Mouse (Mus musculus) urinary bladder, postnatal 10 days (tissue): ENCODE measurements around the gene Ccdc93.

Experiments used
- DNase-seq: peaks from one replicate; pipeline ENCODE4 v3.0.0; 2022; ENCODE audit warnings: low spot score

The Ccdc93 gene

GRCm38 (mm10) chr1:121518609-121519008 is 87.8 kb downstream of the Ccdc93 start:
- no peak for DNase-seq

- no peak for DNase-seq
Observed at GRCm38 (mm10) chr1:121527061-121527460, 96.2 kb downstream of the Ccdc93 start.

- no peak for DNase-seq
Observed at GRCm38 (mm10) chr1:121527600-121528398, 97.0 kb downstream of the Ccdc93 start.

DNA sequence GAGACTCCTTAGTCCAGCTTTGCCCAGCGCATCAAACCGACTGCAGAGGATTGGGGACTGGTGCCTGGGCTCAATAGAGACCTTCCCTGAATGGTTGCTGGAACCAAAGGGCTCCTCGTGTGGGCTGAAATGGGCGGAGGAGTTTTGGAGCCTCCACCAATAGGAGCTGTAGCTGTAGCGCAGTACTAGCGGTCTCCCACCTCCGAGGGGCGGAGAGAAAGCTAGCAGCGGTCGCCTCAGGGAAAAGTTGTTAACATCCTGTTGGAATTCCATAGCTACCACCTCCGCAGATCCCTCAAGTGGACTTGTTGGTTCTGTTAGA is 97.5 kb downstream of the Ccdc93 start, which contains the start of gene Htr5b:
TSS of gene Htr5b (minus strand) at position 67 of the 322 bp plus-strand sequence.
- no peak for DNase-seq

- no peak for DNase-seq
Observed at GRCm38 (mm10) chr1:121529286-121529685, 98.4 kb downstream of the Ccdc93 start.

GRCm38 (mm10) chr1:121531439-121531838 is 100.6 kb downstream of the Ccdc93 start:
- DNase-seq = no peak

DNA sequence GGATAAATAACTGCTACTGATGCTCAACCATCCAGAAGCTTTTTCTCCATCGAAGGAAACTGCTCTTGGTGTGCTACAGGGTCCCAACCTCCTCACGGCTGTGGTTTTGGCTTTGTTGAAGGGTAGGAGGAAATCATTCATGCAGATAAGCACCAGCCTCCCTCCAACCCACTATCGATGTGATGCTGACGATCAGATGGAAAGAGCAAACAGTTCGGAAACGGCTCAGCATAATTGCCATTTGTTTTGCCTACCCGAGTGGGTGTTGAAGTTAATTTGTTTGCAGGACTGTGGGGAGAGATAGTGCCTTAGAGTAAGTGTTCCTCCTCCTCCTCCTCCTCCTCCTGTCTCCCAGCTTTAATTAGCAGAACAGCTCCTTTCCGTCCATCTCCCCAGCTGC is 109.5 kb downstream of the Ccdc93 start:
- DNase-seq = no peak

DNA sequence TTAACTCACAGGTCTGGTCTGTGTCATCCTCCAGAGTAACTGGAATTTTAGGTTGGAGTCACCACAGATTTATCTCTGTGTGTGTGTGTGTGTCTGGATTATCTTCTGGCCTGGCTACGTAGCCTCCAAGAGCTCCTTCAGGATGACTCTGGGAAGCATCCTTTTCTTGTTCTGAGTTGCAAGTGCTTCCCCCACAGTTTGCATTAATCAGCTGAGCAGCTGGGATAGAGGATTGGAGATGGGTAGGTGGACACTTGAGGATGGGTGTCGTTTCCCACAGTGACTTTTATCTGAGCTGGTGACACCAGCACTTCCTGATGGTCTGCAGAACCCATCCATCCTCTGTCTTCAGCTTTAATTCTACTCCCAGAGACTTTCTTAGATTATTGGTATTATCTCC is 116.0 kb downstream of the Ccdc93 start:
- DNase-seq = no peak

DNA sequence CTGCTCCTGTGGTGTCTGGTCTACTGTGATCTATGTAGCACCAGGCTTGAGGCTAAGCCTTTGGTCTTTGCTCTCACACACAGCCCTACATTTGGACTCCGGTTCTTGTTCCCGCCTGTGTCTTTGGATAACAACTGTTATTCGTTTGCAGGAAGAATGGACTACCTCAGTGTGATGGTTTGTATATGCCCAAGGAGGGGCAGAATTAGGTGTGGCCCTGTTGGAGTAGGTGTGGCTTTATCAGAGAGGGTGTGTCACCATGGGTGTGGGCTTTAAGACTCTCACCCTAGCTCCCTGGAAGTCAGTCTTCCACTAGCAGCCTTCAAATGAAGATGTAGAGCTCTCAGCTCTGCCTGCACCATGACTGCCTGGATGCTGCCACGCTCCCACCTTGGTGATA is 117.8 kb downstream of the Ccdc93 start:
- DNase-seq = no peak

- no peak for DNase-seq
Observed at GRCm38 (mm10) chr1:121549456-121549855, 118.6 kb downstream of the Ccdc93 start.

- DNase-seq = no peak
Observed at GRCm38 (mm10) chr1:121550801-121551456, 120.1 kb downstream of the Ccdc93 start.

GRCm38 (mm10) chr1:121551457-121551835 is 120.6 kb downstream of the Ccdc93 start:
- DNase-seq = no peak
